Mouse (Mus musculus): ENCODE data around the gene Nav2.

- no peak for TF ChIP-seq GATA1 (IDR thresholded peaks at IDR 0.05; ENCODE audit: borderline replicate concordance, low read length)
- TF ChIP-seq CTCF (IDR thresholded peaks at IDR 0.05; ENCODE audit: low read depth, low read length), result no peak
These were observed 413.7 kb downstream of the Nav2 start for GRCm38 (mm10) chr7:49322179-49322578.
